Mouse (Mus musculus): ENCODE measurements around the gene Ttll5.

- TF ChIP-seq CTCF (IDR thresholded peaks at IDR 0.05; ENCODE audit: extremely low read depth, insufficient read depth, low read length) = no peak
- no peak for TF ChIP-seq POLR2A (IDR thresholded peaks at IDR 0.05; ENCODE audit: extremely low read depth, insufficient read depth, low read length)
These were observed 65.6 kb downstream of the Ttll5 start for GRCm38 (mm10) chr12:85890054-85890453.
